Mouse (Mus musculus) urinary bladder, postnatal 14 days (tissue): ENCODE data around the gene Cdc26.
A peak's percentile ranks its signal among the peaks of the same experiment; 100 is the strongest.

ENCODE experiments used
- DNase-seq: peaks from one replicate; pipeline ENCODE4 v3.0.0; 2021; ENCODE audit warnings: low spot score

Gene Cdc26

GRCm38 (mm10) chr4:62408601-62409282 is at the start of gene Cdc26, which contains the start of gene Prpf4:
Gene Cdc26 (minus strand): TSS chr4:62408642.
Gene Prpf4 (plus strand): TSS chr4:62408797.
- peak; percentile 99 for DNase-seq

DNA sequence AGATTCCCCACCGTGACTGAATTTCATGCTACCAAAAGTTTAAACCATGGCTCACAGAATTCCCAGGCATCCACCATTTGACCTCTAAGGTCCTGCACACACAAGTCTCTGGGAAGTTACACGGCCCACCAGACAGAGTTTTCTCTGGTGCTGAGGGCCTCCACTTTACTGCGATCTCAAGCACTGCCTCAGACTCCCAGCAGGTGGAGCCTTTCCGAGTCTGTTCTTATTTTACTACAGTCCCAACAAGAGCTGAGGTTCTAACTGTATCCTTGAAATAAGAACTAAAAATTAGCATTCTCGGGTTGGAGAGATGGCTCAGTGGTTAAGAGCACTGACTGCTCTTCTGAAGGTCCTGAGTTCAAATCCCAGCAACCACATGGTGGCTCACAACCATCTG is 46.6 kb upstream of the Cdc26 start:
- peak; percentile 42 for DNase-seq

- no peak for DNase-seq
These were observed 32.5 kb upstream of the Cdc26 start for GRCm38 (mm10) chr4:62440986-62441385.

DNA sequence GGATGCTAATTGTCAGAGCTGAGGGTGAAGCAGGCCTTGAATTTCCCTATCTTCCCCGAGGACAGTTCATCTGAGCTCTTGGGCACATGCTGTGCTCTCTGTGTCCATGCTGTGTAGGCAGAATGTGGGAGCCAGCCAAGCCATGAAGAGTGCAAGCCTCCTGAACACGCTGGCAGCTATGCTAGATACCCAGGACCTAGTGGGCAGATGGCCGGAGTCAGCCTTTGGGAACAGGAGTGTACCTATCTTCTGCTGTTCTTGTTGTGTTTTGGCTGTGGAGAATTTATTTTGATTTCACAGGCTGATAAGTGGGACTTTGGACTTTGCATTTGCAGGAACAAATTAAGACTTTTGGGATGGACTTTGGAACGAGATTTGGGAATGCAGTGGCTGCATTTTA is 32.1 kb upstream of the Cdc26 start:
- DNase-seq: no peak

GRCm38 (mm10) chr4:62439793-62440192 is 31.4 kb upstream of the Cdc26 start:
- no peak for DNase-seq

DNA sequence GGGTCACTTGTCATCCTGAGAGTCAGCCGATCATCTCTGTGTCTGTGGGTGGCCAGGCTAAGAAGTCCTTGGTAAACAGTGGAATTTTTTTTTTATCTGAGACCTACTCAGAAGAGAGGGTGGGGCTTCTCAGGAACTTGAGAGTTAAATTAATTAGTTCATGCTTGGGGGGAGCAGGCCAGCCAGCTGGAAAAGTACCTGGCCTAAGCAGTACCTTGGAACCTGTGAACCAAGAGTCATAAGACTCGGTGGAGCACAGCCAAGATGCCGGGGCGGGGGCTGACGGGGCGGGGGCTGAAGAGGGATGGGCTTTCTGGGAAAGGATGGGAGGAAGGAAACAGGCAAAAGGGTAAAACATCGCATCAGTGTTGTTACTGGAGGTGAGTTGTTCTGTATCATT is 29.4 kb upstream of the Cdc26 start:
- DNase-seq: no peak

DNA sequence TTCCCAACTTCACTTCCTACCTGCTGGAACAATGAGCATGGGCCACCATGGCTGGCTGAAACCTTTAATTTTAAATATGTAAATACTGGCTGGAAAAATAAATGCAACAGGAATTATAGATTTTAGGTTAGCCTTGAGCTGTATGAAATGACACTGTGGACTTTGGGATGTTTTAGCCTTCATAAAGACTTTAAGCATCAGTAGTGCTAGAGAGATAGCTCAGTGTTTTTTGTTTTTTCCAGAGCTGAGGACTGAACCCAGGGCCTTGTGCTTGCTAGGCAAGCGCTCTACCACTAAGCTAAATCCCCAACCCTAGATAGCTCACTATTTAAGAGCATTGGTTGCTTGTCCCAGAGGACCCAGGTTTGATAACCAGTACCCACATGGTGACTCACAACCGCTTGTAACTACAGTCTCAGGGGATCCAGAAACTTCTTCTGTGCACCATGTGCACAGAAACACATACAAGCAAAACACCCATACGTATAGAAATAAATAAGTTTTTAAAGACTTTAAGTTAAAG is 28.9 kb upstream of the Cdc26 start:
- DNase-seq: no peak

GRCm38 (mm10) chr4:62435081-62435480 is 26.6 kb upstream of the Cdc26 start, which contains the start of gene Rnf183:
Gene Rnf183 (minus strand): TSS chr4:62435252.
- no peak for DNase-seq

DNA sequence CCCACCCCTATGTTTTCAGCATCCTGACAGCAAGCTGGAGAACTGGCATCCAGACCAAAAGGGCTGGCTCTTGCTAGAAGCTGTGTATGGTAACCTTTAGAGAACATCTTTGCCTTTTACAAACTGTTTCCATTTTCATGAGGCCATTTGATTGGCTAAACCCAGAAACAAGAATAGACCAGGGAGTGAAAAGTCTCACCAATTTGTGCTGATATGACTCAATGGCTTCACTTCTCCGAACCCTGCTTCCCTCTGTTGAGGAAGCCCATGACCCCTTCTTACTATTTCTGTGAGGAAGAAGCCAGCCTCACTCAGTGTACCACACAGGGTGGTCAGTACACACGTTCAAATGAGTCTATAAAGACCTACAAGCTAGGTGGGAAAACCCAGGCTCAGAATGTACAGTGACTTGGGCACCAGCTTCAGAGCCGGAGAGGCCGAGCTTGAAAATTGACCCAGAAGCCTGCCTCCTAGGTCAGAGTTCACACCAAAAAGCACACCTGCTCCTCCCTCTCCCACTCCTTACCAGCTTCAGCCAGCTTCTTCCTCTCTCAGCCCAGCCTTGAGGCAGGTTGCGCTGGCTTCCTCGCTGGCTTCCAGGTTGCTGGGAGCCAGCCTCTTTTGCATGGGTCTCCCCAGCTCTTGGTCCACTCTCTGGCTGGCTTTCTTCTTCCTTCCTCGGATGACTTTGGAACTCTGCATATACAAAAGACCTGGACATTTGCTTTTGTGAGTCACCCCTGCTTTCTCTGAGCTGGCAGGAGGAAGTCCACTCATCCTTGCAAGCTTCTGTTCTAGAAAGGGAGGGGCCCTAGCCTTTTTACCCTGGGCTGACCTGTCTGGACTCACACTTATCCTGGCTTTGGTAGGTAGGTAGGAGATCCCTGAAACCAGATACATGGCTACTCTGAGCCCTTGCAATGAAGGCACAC is 25.8 kb upstream of the Cdc26 start:
- no peak for DNase-seq

GRCm38 (mm10) chr4:62431522-62431921 is 23.1 kb upstream of the Cdc26 start:
- DNase-seq: no peak

DNA sequence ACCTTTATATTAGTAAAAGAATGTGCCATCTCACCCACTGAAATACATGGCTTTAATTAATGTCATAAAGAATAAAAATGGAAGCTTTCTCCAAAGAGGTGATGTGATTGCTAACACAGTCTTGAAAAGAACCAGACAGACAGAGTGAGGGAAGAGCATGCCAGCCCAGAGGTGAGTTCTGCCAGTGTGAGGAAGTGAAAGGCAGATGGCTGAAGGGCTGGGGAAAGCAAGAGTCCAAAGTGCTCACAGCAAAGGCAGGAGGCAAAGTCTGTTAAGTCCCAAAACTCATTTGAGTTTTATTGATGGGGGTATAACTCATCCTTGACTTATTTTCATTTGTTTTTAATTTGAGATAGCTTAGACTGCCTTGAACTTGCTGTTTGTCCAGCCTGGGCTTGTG is 22.2 kb upstream of the Cdc26 start:
- no peak for DNase-seq

DNA sequence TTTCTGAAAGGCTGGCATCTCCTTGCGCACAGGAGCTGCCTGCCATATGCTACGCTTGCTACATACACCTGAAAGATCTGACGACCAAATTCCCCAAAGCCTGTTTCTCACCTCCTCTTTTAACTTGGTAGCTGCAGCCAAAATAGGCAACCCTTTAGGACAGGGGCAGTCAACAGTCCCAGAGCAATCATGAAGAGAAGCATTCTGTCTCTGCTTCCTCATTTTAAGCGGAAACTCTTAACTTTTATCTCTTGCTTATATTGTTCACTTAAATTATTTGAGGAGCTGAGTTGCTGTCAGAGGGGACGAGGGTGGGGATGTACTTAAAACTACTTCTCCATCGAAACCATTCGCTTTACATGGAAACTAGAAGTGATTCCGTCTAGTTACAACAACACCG is 21.2 kb upstream of the Cdc26 start:
- no peak for DNase-seq

GRCm38 (mm10) chr4:62427978-62428758 is 19.7 kb upstream of the Cdc26 start:
- no peak for DNase-seq

DNA sequence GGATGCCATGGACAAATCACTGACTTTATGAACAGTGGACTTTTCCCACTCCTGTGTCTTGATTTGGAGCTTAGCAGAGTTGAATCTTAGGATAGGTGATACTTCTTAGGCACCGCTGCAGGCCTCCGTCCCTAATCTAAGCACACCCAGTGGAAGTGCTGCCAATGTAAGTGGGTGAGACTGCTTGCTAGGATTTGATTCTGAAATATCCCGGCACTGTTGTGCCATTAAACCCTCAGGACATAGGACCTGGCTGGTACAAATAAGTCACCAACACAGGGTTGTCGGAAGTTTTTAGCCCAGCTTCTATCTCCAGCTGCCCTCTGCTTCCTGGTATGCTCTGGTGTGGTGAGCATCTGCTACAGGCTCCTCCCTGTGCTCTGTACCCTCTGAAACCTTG is 17.4 kb upstream of the Cdc26 start:
- DNase-seq: no peak

DNA sequence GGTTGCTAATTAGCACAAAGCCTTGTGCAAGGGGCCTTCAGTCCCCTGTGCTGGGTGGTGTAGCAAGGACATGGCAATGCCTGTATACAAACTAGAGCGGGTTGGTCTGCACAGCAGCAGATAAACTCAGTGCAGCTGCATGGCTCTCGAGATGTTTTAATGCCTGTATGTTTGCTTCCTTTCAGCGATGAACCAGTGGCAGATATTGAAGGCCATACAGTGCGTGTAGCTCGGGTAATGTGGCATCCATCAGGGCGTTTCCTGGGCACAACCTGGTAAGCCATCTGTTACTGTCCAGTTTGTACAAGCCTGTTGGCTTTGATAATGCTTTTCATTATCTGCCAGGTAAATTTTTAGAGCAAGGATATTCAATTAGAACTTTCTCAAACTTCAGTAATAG is 10.6 kb upstream of the Cdc26 start:
- DNase-seq: no peak

- DNase-seq: no peak
These were observed 10.0 kb upstream of the Cdc26 start for GRCm38 (mm10) chr4:62418448-62418847.

DNA sequence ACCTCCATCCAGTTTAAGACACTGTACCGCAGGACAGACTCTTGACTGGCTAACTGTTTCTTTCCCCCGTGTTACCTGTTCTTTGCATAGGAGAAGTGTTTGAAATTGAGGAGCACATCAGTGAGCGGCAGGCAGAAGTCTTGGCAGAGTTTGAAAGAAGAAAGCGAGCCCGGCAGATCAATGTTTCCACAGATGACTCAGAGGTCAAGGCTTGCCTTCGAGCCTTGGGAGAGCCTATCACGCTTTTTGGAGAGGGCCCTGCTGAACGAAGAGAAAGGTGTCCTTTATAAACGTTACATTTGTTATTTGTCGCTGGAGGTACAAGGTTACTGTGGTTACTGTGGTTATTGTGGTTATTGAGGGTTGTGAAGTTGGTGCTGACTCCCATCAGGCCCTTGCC is 3.2 kb upstream of the Cdc26 start:
- DNase-seq: no peak

DNA sequence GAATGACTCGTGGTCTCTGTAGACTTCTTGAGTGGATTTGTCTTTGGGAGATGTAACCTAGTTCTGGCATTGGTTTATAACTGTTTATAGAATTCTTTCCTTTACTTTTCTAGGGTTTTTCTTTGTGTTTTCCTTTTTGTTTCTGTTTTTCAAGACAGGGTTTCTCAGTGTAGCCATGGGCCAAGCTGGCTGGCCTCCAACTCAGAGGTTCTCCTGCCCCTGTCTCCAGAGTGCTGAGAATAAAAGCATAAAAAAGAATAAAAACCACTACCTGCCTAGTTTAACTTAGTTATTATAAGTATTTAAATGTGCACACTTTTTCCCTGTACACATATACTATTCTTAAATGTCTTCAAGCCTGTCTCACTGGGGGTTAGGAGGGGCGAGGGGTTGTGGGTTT is 1.9 kb upstream of the Cdc26 start:
- DNase-seq: no peak

DNA sequence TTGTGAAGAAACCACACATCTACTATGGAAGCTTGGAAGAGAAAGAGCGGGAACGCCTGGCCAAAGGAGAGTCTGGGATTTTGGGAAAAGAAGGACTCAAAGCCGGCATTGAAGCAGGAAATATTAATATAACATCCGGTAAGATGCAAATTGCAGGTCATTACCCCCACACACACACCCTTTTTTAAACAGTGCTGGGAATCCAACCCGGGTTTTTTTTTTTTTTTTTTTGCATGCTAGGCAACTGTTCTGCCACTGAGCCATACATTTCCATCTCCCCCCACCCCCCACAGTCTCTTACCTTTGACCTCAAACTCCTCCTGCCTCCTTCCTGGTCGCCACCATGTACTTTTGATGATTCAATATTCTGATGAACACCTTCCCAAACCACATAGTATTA is 1.2 kb upstream of the Cdc26 start:
- DNase-seq: no peak

- peak; percentile 58 for DNase-seq
These were observed 486 bp downstream of the Cdc26 start for GRCm38 (mm10) chr4:62407730-62408582.

- no peak for DNase-seq
These were observed 2.3 kb downstream of the Cdc26 start for GRCm38 (mm10) chr4:62406133-62406532.
